ENCODE assay signal across 8 mouse cellular contexts in genomic region chr11:115297214-115297826, GRCm38 (mm10). TPM values are rescaled to one million over a fixed set of nuclear protein-coding genes. Genes with fewer than 3 reads are reported as not detected.
DNase-seq lines count a peak whose midpoint lies in the region; ATAC-seq and TF ChIP-seq lines count a peak whose summit lies in the region.

Gene Fads6 (minus strand): TSS chr11:115297663.

- in situ Hi-C loops in CH12.LX (cut with MboI; ENCODE audit: low pct_ligation_motif_present, low pct_unique_long_range_greater_than_20kb, low sequenced_read_pairs) = no loop called here

- no peak; the same call in 1 of the 2 replicates for TF ChIP-seq EP300 in CH12.LX (IDR thresholded peaks at IDR 0.05; ENCODE audit: low read length)

- H3K36me3 ChIP-seq in CH12.LX (replicated peaks in 1 of 2; ENCODE audit: control insufficient read depth in 1 of 2, insufficient read depth in 1 of 2, low read length in 1 of 2) = no peaks in the 10 kb centered on the region
- H3K36me3 ChIP-seq in heart, embryonic 16.5 days (ENCODE audit: control insufficient read depth, insufficient read depth) = no peaks in the 10 kb centered on the region
- H3K36me3 ChIP-seq in liver, embryonic 12.5 days = no peaks in the 10 kb centered on the region

- peak; percentile 71 for TF ChIP-seq POLR2A in CH12.LX (IDR thresholded peaks at IDR 0.05; ENCODE audit: low read depth, low read length)

- TF ChIP-seq RAD21 in CH12.LX (IDR thresholded peaks at IDR 0.05; ENCODE audit: low read depth, low read length) = peak; percentile 43

- H3K9ac ChIP-seq in CH12.LX (ENCODE audit: insufficient read depth, low read depth) = peak within 1 kb of the TSS; percentile 16
- peak within 1 kb of the TSS; percentile 73 for H3K9ac ChIP-seq in heart, embryonic 16.5 days (ENCODE audit: low read length)
- H3K9ac ChIP-seq in liver, embryonic 12.5 days = peak within 1 kb of the TSS; percentile 37

- peaks cover 80% of the 10 kb centered on the region for H3K27me3 ChIP-seq in CH12.LX (replicated peaks)
- peaks cover 13% of the 10 kb centered on the region for H3K27me3 ChIP-seq in heart, embryonic 16.5 days (ENCODE audit: control insufficient read depth, insufficient read depth, low read length)
- H3K27me3 ChIP-seq in liver, embryonic 12.5 days (replicated peaks) = peaks cover 43% of the 10 kb centered on the region

- H3K4me2 ChIP-seq in CH12.LX (ENCODE audit: insufficient read depth, low read depth, poor library complexity, severe bottlenecking) = peak within 1 kb of the TSS; percentile 9
- H3K4me2 ChIP-seq in heart, embryonic 16.5 days (ENCODE audit: low read depth, low read length) = peak within 1 kb of the TSS; percentile 98
- peak within 1 kb of the TSS; percentile 63 for H3K4me2 ChIP-seq in liver, embryonic 12.5 days

- 0 out of 2 replicates have a peak, but pooled peaks have one; percentile 28 for ATAC-seq in erythroblast, adult 5-6 weeks (replicated peaks; ENCODE audit: low FRiP score, poor library complexity, severe bottlenecking)
- ATAC-seq in heart, embryonic 16.5 days (replicated peaks; ENCODE audit: extremely low read depth, insufficient read depth, low FRiP score) = peak; percentile 71
- ATAC-seq in liver, embryonic 12.5 days = peak; percentile 62

- H3K4me1 ChIP-seq in CH12.LX (ENCODE audit: control insufficient read depth in 1 of 2, insufficient read depth in 2 of 2) = peaks cover 7 to 9% of the 10 kb centered on the region in 2 experiments
- peaks cover 11% of the 10 kb centered on the region for H3K4me1 ChIP-seq in heart, embryonic 16.5 days (ENCODE audit: control insufficient read depth, insufficient read depth, low read length)
- H3K4me1 ChIP-seq in liver, embryonic 12.5 days = 0 out of 2 replicates have a peak, but pooled peaks cover 9% of the 10 kb centered on the region

- peak; percentile 29 for DNase-seq in CH12.LX (ENCODE audit: extremely low read depth)
- no peak for DNase-seq in adrenal gland, postnatal 4 days (ENCODE audit: low spot score in 2 of 2)
- peak; percentile 72 for DNase-seq in kidney, postnatal 10 days
- DNase-seq in naive thymus-derived CD4-positive, alpha-beta T cell, adult 2 months (ENCODE audit: low read depth) = peak; percentile 87
- peak; percentile 55 to 62 for DNase-seq in thymus, adult 18-20 months

- peak in 1 of 2 experiments; percentile 84; a peak in 2 of 4 replicates for TF ChIP-seq CTCF in CH12.LX (conservative IDR thresholded peaks at IDR 0.05 in 1 of 2, IDR thresholded peaks at IDR 0.05 in 1 of 2; ENCODE audit: low read depth in 2 of 2, low read length in 2 of 2)

- WGBS in heart, embryonic 16.5 days = under 1% methylated on average over 44 of the region's 44 CpGs
- under 1% methylated on average over 44 of the region's 44 CpGs for WGBS in liver, embryonic 12.5 days (ENCODE audit: insufficient replicate concordance)

- peak within 1 kb of the TSS; percentile 7; the same call in 1 of the 2 replicates for H3K27ac ChIP-seq in CH12.LX (ENCODE audit: insufficient read depth, low read depth)
- H3K27ac ChIP-seq in heart, embryonic 16.5 days (ENCODE audit: low read length) = no peak within 1 kb of the TSS
- H3K27ac ChIP-seq in liver, embryonic 12.5 days = peak within 1 kb of the TSS; percentile 53

- dilution Hi-C loops in CH12.LX (cut with MboI; ENCODE audit: extremely low pct_ligation_motif_present, extremely low pct_unique_long_range_greater_than_20kb, low sequenced_read_pairs) = no loop called here

- H3K9me3 ChIP-seq in CH12.LX (replicated peaks; ENCODE audit: low read length) = peaks cover 17% of the 10 kb centered on the region
- H3K9me3 ChIP-seq in heart, embryonic 16.5 days (replicated peaks; ENCODE audit: control insufficient read depth, low read length) = peaks cover 3% of the 10 kb centered on the region; the same call in 1 of the 2 replicates
- 0 out of 2 replicates have a peak, but pooled peaks cover 3% of the 10 kb centered on the region for H3K9me3 ChIP-seq in liver, embryonic 12.5 days (replicated peaks)

- no peaks in the 10 kb centered on the region for H3K79me2 ChIP-seq in CH12.LX (replicated peaks; ENCODE audit: control insufficient read depth, extremely low read depth, insufficient read depth, poor library complexity, severe bottlenecking)

- peak within 1 kb of the TSS; percentile 33 to 70 (median 48) for H3K4me3 ChIP-seq in CH12.LX (replicated peaks in 1 of 3; ENCODE audit: low read depth in 2 of 3, low read length in 2 of 3, poor library complexity in 1 of 3)
- H3K4me3 ChIP-seq in heart, embryonic 16.5 days (ENCODE audit: low read length) = peak within 1 kb of the TSS; percentile 61
- peak within 1 kb of the TSS; percentile 42 for H3K4me3 ChIP-seq in liver, embryonic 12.5 days

TF ChIP-seq in CH12.LX, 34 proteins besides CTCF, POLR2A, EP300 and RAD21:
- TF ChIP-seq TCF12 (IDR thresholded peaks at IDR 0.05; ENCODE audit: low read depth, low read length) = peak; percentile 67; the same call in 1 of the 2 replicates
- peak; percentile 81 for TF ChIP-seq MAX (IDR thresholded peaks at IDR 0.05; ENCODE audit: low read length)
- peak; percentile 68; the same call in 1 of the 2 replicates for TF ChIP-seq BHLHE40 (IDR thresholded peaks at IDR 0.05; ENCODE audit: low read depth, low read length)
- peak; percentile 68 for TF ChIP-seq CHD2 (IDR thresholded peaks at IDR 0.05; ENCODE audit: low read length)
- no peak for TF ChIP-seq MAFK (IDR thresholded peaks at IDR 0.05; ENCODE audit: insufficient replicate concordance, low read length)
- peak; percentile 55 for TF ChIP-seq ETS1 (conservative IDR thresholded peaks at IDR 0.05; ENCODE audit: low read depth, low read length)
- TF ChIP-seq MXI1 (IDR thresholded peaks at IDR 0.05; ENCODE audit: low read depth, low read length) = peak; percentile 88
- TF ChIP-seq NELFE (IDR thresholded peaks at IDR 0.05; ENCODE audit: low read depth, low read length) = peak; percentile 77; the same call in 1 of the 2 replicates
- TF ChIP-seq ELF1 (IDR thresholded peaks at IDR 0.05; ENCODE audit: low read depth, low read length) = peak; percentile 42
- TF ChIP-seq CHD1 (IDR thresholded peaks at IDR 0.05; ENCODE audit: low read depth, low read length) = no peak
- TF ChIP-seq HCFC1 (IDR thresholded peaks at IDR 0.05; ENCODE audit: low read depth, low read length) = peak; percentile 51; the same call in 1 of the 2 replicates
- TF ChIP-seq MEF2A (IDR thresholded peaks at IDR 0.05; ENCODE audit: borderline replicate concordance, low read depth, low read length) = peak; percentile 65
- peak; percentile 36; the same call in 1 of the 2 replicates for TF ChIP-seq NRF1 (IDR thresholded peaks at IDR 0.05; ENCODE audit: low read depth, low read length)
- 0 out of 2 replicates have a peak, but pooled peaks have one; percentile 33 for TF ChIP-seq MAZ (IDR thresholded peaks at IDR 0.05; ENCODE audit: low read depth, low read length)
- no peak for TF ChIP-seq ZNF384 (IDR thresholded peaks at IDR 0.05; ENCODE audit: low read depth, low read length)
- TF ChIP-seq PAX5 (IDR thresholded peaks at IDR 0.05; ENCODE audit: low read length) = no peak
- peak; percentile 58 for TF ChIP-seq SMC3 (IDR thresholded peaks at IDR 0.05; ENCODE audit: low read depth, low read length)
- TF ChIP-seq ZMIZ1 (IDR thresholded peaks at IDR 0.05; ENCODE audit: low read depth, low read length) = 0 out of 2 replicates have a peak, but pooled peaks have one; percentile 16
- no peak for TF ChIP-seq ZC3H11A (IDR thresholded peaks at IDR 0.05; ENCODE audit: low read depth, low read length)
- TF ChIP-seq MYC (IDR thresholded peaks at IDR 0.05; ENCODE audit: low read depth, low read length) = peak; percentile 49; the same call in 1 of the 2 replicates
- TF ChIP-seq IRF4 (IDR thresholded peaks at IDR 0.05; ENCODE audit: low read depth, low read length) = peak; percentile 74
- peak; percentile 62; the same call in 1 of the 2 replicates for TF ChIP-seq RCOR1 (conservative IDR thresholded peaks at IDR 0.05; ENCODE audit: low read depth, low read length)
- 0 out of 2 replicates have a peak, but pooled peaks have one; percentile 10 for TF ChIP-seq KAT2A (IDR thresholded peaks at IDR 0.05; ENCODE audit: insufficient replicate concordance, low read length)
- no peak; the same call in 1 of the 2 replicates for TF ChIP-seq UBTF (IDR thresholded peaks at IDR 0.05; ENCODE audit: low read depth, low read length)
- peak; percentile 21; the same call in 1 of the 2 replicates for TF ChIP-seq SIN3A (IDR thresholded peaks at IDR 0.05; ENCODE audit: low read length)

RNA-seq across cellular contexts. Expression of gene Fads6, which starts in this region (rescaled TPM):
- total RNA-seq in CH12.LX (2012; rRNA removed) (6.9 and 8.5 TPM in 2 replicates), CH12.LX (2014; rRNA removed) (0.11 and 0.30 TPM in 2 replicates)
- polyA plus RNA-seq in CH12.LX (2012; ENCODE audit: insufficient read length, low read depth) = 0.56 and 0.63 TPM in 2 replicates
- total RNA-seq in adrenal gland, postnatal 4 days (2021) = 10 to 100 TPM; 26.0 to 31.3 TPM
- 0.21 TPM in 1 of 2 replicates, not detected in the other for total RNA-seq in erythroblast, adult 5-6 weeks (2015; ENCODE audit: low replicate concordance)
- total RNA-seq in erythroblast, adult 5-6 weeks (2017; ENCODE audit: low replicate concordance) = 0.26 and 0.84 TPM in 2 replicates
- 0.59 and 0.74 TPM in 2 replicates for polyA plus RNA-seq in heart, embryonic 16.5 days (2015; fragmentation: Nextera tagmentation; extraction: Ambion mirVana)
- 2.2 and 2.4 TPM in 2 replicates for polyA plus RNA-seq in liver, embryonic 12.5 days (2016; fragmentation: Nextera tagmentation; extraction: Ambion mirVana)

Comparison
In these comparisons a context has a peak if more than half of its experiments do, and no peak if none do; other contexts are left out.
1. Peak in ATAC-seq in erythroblast, adult 5-6 weeks; RNA of the gene not detected or under 1 TPM.
2. Peak in ATAC-seq, H3K4me3 ChIP-seq, H3K9ac ChIP-seq and H3K4me2 ChIP-seq in heart, embryonic 16.5 days; RNA of the gene not detected or under 1 TPM.
3. DNase-seq: peak in CH12.LX (single experiment), kidney, postnatal 10 days (single experiment), naive thymus-derived CD4-positive, alpha-beta T cell, adult 2 months (single experiment) and thymus, adult 18-20 months (2 of 2); none in adrenal gland, postnatal 4 days (0 of 2).
4. H3K4me2 ChIP-seq: peak in every context shown above with its lines; median percentile 98 in heart, embryonic 16.5 days; 63 in liver, embryonic 12.5 days; 9 in CH12.LX.
5. H3K9ac ChIP-seq: peak in every context shown above with its lines; median percentile 73 in heart, embryonic 16.5 days; 37 in liver, embryonic 12.5 days; 16 in CH12.LX.
6. Peak in every context shown above with its lines, with median percentiles within 50 percentile points of each other: H3K4me3 ChIP-seq and ATAC-seq.